Mouse (Mus musculus) left cerebral cortex, postnatal 10 days (tissue): Measurements from ENCODE around the gene Mpp3. TPM values are rescaled to one million over a fixed set of nuclear protein-coding genes. Genes with fewer than 3 reads are reported as not detected.

Source experiments
- DNase-seq, 2 experiments: peaks; one replicate each; pipeline ENCODE4 v3.0.0; 2021 to 2022; ENCODE audit warnings: low spot score in 2 of 2, mixed read lengths in 1 of 2; ENCODE audit errors: extremely low spot score in 1 of 2
- intact Hi-C: fragments of 180-260 bp; cut with DNase I; formaldehyde crosslinking; loops from one replicate; pipeline ENCODE4 v1.15.1; 2025
- total RNA-seq, 2 experiments: library from RNA; stranded (reverse); gene quantifications; 2 replicates each; pipeline ENCODE4 v1.2.3; 2021

Gene Mpp3
- total RNA-seq, 2 experiments from 2014 or later: 34.1 to 36.3 TPM

DNA sequence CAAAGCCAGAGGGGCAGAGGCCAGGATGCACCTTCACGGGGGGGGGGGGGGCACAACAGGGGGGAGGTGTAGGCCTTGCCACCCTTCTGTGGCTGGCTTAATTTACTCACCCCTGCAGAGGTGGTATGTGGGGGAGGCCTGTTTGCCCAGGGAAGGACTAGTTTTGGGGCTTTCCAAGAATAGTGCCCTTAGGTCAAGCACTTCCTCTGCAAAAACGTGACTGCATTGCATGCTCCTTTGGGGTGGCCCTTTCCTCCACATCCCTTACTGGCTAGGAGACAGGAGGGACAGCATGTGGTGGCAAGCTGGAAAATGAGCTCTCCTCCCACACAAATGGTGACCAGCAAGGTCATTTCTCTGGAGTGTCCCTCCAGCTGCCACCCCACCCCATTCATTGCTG, 62.7 kb downstream of the Mpp3 start:
- no peak for DNase-seq
- intact Hi-C loops: no loop called here

DNA sequence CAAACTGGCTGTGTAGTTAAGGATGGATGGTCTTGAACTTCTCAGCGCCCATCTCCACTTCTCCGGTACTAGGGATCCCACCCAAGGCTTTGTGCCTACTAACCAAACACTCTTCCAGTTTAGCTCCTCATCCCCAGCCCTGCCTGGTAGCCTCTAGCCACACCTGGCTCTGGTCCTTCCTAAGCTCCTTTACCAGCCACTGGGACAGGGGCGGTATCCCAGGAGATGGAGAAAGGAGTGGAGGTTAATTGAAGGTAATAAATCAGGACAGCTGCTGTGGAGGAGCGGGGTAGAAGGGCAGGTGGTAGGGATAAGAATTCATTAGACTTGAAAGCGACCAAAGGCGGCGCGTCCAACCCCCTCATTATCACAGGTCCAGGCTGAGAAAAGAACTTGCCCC, 63.6 kb downstream of the Mpp3 start:
- intact Hi-C loops: loop anchor here (5.0 kb wide), 1 partner anchor 152 kb away; no protein-coding TSS in a partner anchor
- DNase-seq: no peak

DNA sequence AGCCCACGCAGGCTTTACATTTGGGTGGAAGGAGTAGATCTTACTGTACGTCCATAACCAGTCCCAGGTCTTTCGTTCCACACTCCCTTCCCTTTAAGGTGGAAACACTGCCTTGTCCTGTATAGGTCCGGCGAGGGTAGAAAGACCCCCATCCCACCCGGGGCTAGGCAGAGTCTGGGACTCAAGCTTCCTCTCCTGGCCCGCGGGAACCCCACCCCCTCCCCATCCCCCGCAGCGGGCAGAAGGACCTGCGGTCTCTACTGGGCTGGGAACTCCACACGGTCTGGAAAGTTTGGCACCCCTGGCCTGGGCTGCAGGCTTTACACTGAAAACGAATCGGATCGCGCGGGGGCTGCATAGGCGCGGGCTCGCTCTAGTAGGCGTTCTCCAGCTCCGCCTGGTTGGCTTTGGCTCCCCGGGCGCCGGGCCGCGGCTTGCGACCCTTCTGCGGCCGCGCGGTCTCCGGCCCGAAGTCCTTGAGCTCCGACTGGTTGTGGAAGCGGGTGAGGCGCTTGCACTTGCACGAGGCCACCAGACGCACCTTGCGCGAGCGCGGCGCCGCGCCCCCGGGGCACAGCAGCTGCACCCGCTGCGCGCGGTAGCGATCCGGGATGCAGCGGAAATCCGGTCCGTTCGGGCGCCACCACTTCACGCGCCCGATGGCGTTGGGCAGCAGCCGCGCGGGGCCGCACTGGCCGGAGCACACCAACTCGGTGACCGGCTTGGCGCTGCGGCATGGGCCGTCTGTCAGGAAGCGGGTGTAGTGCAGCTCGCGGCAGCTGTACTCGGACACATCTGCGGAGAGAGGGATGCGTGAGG, 64.6 kb downstream of the Mpp3 start:
- peak in 1 of 2 experiments; percentile 57 for DNase-seq
- intact Hi-C loops: loop anchor here (5.0 kb wide), 1 partner anchor 151 kb away; no protein-coding TSS in a partner anchor

DNA sequence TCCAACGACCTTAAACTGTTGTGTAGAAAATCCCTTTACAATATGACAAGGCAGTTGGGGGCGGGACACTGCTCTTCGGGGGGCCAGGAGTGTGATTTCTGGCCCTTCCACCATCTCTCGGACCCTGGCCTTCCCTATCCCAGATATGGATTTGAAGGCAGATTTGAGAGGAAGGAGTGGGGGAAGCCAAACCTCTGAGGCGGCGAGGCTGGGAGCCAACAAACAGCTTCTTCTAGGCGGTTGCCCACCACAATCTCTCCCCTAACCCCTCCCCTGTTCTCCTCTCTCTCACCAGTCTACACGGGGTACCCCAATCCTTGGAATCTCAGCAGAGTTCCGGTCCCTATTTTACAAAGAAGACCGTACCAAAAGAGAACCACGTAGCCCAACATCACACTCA, 65.2 kb downstream of the Mpp3 start:
- no peak for DNase-seq
- intact Hi-C loops: loop anchor here (5.0 kb wide), 1 partner anchor 151 kb away; no protein-coding TSS in a partner anchor

DNA sequence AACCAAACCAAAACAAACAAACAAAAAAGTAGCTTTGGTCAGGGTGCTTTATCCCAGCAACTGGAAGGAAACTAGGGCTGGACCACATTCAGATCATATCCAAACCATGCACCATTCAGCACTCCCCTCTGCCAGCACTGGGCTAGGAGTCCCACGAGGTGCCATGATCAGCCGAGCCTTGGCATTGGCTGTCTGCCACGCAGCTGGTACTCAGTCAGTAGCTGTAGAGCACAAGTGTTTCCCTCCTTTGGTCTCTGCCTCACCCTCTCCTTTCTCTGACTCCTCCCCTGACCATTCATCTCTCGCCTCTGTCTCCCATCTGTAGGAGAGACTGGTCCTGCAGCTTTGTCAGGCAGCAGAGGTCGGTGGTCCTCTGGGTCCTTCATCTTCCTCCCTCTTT, 70.8 kb downstream of the Mpp3 start:
- intact Hi-C loops: no loop called here
- no peak for DNase-seq

DNA sequence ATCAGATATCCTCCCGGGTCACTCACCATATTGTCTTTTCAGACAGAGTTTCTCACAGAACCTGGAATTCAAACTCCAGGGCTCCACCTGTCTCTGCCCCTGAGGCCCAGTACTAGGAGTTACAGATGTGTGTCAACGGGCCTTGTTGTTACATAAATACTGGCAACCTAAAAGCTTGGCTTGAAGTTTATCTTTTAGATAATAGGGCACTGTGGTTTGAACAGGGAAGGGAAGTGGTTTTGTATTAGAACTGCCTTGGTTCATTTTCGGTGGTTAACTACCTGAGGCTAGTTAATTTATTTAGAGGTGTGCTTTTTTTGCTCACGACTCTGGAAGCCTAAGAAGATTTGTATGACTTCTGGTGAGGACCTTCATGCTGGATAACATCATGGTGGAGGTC, 74.8 kb downstream of the Mpp3 start:
- no peak for DNase-seq

DNA sequence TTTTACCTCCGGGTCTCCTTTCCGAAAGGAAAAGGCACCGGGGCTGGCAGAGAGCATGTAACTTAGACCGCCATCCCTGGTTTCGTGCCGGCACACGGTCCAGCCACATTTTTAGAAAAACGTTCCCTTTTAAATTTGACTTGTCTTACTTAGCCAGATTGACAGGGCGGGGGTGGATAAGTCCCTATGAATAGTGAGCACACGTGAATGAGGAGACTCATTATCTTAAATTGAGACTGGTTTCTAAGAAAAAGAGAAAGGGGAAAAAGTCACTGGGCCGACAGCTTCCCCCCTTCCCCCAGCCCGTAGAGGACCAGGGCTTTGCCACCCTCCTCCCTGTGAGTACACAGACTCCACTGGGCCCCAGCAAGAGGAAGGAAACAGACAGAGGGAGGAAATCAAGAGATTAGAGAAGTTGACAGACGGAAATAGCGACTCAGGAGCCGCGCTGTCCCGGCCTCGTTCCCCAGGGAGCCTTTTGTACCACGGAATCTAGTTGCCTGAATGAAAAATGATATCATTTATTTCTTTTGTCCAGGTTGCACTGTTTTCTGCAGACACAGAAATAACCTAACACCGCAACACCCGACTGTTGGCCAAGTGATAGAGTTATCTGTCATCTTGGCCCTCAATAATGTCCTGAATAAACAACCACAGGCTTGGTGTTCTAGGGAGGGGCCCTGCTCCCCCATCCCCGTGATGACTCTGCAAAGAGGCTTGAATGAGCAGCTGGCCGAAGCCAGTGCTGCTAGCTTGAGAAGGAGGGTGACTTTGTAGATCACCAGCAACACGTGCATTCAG, 75.5 kb downstream of the Mpp3 start:
- DNase-seq: peak in 1 of 2 experiments; percentile 55
- intact Hi-C loops: no loop called here

More for the DNA sequence above, 74.8 kb downstream of the Mpp3 start:
- intact Hi-C loops: no loop called here

DNA sequence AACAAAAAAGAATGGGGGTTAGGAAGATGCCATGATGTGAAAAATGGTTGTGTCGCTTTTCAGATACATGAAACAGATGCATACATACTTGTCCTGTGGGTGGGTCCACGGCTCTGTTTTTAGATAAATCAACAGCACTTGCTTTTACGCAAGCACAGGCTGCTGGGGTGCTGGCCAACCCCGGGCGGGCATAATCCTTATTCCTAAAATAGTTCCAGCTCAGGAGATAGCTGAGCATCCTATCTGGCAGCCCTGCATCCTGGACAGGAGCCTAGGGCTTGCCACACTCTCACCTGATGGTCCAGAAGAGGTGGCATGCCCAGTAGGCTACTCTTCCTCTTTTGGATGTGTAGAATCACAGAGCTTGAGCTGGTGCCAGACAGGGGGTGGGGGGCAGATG, 78.2 kb downstream of the Mpp3 start:
- intact Hi-C loops: no loop called here
- no peak for DNase-seq

Other genes with a start within 250 kb of the Mpp3 start
- gene Etv4, start 243.1 kb downstream of the Mpp3 start, total RNA-seq: 10 to 100 TPM; 20.3 to 20.9 TPM
- gene Meox1, start 134.1 kb downstream of the Mpp3 start, total RNA-seq: 1 to 10 TPM; 3.1 to 3.3 TPM
- not detected for gene Sost, start 61.4 kb downstream of the Mpp3 start, total RNA-seq
- gene Cfap97d1, start 44.2 kb downstream of the Mpp3 start, total RNA-seq: not detected
- 100 to 1,000 TPM; 138 to 142 TPM for gene Dusp3, start 41.4 kb downstream of the Mpp3 start, total RNA-seq
- gene Cd300lg, start 13.0 kb upstream of the Mpp3 start, total RNA-seq: not detected
- gene Mpp2, start 60.1 kb upstream of the Mpp3 start, total RNA-seq: 100 to 1,000 TPM; 103 to 107 TPM
- not detected for gene Ppy, start 72.9 kb upstream of the Mpp3 start, total RNA-seq
- not detected for gene Pyy, start 79.4 kb upstream of the Mpp3 start, total RNA-seq
- gene Nags, start 117.1 kb upstream of the Mpp3 start, total RNA-seq: under 1 TPM in 1 of 2 experiments, not detected in 1; 0.20 TPM
- gene Tmem101, start 127.9 kb upstream of the Mpp3 start, total RNA-seq: 10 to 100 TPM; 24.3 to 24.4 TPM
- 10 to 100 TPM; 67.6 to 72.3 TPM for gene Lsm12, start 156.8 kb upstream of the Mpp3 start, total RNA-seq
- 10 to 100 TPM; 43.8 to 45.0 TPM for gene G6pc3, start 161.2 kb upstream of the Mpp3 start, total RNA-seq
- gene Hdac5, start 201.7 kb upstream of the Mpp3 start, total RNA-seq: 100 to 1,000 TPM; 190 TPM
- under 1 TPM; 0.83 to 0.99 TPM for gene BC030867, start 220.4 kb upstream of the Mpp3 start, total RNA-seq
- under 1 TPM; 0.49 to 0.71 TPM for gene Asb16, start 240.3 kb upstream of the Mpp3 start, total RNA-seq